Mouse (Mus musculus): ENCODE results near the gene Ndufv3.
A peak's percentile ranks its signal among the peaks of the same experiment; 100 is the strongest.

Gene Ndufv3

DNA sequence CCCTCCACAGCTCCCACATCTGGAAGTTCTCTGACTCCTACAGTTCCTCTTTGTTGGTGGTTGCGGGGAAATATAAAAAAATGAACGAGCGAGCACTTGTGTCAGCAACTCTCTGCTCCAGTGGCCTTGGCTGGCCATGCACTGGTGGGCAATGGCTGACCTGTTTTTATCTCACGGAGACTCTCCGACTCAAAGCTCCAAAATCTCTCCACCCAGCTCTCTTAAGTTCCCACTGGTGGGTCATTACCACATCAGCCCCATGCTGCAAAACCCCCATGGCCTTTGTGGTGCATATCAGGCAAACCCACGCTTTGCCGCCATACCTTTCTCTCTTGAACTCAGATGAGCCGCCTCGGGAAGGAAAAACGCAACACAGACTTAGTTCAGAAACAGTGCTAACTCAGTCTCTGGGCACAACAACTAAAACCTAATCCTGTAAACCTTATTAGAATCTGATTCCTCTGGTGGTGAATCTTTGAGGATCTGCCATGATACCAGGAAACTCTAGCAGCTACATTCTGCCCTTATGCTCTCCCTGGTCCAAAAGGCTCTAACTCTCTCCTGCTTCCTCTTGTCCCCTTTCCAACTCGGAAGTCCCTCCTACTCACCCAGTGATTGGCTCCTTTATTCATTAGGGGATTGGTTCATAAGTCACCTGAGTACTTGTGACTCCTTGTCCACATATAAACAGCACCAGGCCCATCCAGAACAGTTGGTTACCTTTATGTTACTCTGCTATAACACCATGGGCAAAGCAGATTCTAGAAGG, 39.3 kb downstream of the Ndufv3 start:
- no peak for DNase-seq

DNA sequence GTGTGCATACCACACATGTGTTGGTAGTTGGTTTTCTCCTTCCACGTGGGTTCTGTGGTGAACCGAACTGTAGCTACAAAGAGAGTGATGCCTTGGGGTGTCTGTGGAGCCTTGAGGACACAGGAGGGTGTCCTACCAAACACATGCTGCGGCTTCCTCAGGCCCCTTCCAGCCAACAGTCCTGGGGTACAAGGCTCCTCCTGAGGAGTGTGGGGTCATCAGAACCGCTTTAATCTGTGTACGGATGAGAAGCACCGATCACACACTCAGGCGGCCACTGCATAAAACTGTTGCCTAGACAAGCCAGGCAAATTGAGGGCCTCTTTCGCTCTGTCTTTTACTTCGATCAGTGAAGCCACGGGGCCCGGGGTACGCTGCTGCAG, 43.7 kb downstream of the Ndufv3 start:
- DNase-seq: peak; percentile 71

- DNase-seq: peak; percentile 99
These were observed 44.3 kb downstream of the Ndufv3 start, which contains the start of gene Pknox1 for GRCm38 (mm10) chr17:31564015-31564857. Gene Pknox1, plus strand, starts transcription at chr17:31564734.

GRCm38 (mm10) chr17:31564858-31565140, 44.9 kb downstream of the Ndufv3 start:
- no peak for DNase-seq

DNA sequence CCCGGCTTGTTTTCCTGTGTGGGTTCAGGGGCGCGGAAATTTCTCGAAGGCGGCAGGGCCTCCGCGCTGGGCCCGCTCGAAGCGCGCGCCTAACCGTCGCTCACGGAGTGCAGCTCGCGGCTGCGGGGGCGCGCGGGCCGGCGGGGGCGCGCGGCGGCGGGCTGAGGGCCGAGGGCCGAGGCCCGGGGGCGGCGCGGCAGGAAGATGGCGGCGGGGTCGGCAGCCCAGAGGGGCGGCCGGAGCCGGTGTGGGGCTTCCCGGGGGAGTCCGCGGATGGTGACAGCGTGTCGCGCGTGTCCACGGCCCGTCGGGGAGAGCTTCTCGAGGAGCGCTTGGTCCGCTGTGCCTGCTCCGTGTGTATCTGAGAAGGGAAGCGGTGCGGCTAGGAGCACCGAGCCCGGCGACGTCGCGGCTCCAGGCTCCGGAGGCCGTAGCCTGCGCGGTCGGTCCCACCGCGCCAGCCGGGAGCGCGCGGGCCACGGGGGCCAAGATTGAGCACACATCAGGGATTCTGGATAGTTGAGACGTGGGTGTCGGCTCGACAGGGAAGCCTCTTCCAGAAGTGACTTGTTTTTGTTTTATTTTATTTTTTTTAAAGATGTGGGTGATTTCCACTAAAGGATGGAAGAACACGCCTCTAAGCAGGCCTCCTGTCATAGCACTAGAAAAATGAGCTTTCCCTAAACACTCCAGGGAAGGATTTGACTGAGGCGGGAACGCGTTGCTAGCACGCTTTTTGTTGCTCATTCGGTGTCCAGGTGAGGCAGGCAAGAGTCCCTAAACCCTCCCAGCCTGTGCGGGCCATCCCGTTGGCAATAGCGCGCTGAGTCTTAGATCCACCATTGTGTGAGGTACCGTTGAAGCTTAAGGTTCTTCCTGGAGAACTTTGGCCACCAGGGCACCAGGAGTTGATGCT, 45.5 kb downstream of the Ndufv3 start:
- peak; percentile 80 for DNase-seq

DNA sequence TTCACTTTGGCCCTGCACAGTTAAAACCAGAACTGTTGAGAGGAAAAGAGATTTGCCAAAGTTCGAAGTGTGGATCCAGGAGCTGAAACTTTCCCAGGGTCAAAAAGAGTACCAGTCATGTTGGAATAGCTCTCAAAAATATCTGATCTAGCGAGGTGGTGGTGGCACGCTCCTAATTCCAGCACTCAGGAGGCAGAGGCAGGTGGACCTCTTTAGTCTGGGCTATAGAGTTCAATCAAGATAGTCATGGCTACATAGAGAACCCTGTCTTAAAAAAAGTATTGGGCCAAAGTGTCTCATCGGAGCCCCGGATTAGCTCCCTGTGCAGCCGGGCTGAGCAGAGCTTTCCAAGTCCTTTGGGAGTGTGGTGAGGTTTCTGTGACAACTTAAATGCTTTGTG, 46.4 kb downstream of the Ndufv3 start:
- no peak for DNase-seq

GRCm38 (mm10) chr17:31569756-31570155, 49.8 kb downstream of the Ndufv3 start:
- DNase-seq: no peak

GRCm38 (mm10) chr17:31570321-31570925, 50.5 kb downstream of the Ndufv3 start:
- no peak for DNase-seq

DNA sequence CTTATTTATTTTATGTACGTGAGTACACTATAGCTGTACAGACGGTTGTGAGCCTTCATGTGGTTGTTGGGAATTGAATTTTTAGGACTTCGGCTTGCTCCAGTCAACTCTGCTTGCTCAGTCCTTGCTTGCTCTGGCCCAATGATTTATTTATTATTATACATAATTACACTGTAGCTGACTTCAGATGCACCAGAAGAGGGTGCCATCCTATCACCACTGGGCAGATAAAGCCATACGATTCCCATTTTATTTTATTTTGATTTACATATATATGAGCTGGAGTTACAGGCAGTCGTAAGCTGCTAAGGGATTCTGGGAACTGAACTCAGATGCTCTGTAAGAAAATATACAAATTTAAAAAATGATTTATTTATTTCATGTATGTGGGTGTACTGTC, 51.8 kb downstream of the Ndufv3 start:
- no peak for DNase-seq

DNA sequence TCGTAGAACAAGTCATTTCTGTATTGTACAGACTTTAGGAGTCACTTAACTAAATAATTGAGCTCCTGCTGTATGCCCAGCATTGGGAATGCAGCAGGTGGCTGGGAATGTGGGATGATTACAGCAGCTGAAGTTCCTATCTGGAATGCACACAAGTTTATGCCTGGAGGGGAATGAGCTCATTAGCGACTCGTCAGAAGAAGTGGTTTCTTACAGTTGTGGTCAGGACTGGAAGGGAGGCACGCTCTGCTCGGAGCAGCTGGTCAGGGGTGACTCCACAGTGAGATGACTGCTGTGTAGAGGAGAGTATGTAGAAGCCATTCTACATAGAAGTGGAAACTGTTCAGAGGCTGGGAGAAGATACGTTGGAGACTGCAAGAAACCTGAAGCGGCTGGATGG, 54.7 kb downstream of the Ndufv3 start:
- DNase-seq: no peak

DNA sequence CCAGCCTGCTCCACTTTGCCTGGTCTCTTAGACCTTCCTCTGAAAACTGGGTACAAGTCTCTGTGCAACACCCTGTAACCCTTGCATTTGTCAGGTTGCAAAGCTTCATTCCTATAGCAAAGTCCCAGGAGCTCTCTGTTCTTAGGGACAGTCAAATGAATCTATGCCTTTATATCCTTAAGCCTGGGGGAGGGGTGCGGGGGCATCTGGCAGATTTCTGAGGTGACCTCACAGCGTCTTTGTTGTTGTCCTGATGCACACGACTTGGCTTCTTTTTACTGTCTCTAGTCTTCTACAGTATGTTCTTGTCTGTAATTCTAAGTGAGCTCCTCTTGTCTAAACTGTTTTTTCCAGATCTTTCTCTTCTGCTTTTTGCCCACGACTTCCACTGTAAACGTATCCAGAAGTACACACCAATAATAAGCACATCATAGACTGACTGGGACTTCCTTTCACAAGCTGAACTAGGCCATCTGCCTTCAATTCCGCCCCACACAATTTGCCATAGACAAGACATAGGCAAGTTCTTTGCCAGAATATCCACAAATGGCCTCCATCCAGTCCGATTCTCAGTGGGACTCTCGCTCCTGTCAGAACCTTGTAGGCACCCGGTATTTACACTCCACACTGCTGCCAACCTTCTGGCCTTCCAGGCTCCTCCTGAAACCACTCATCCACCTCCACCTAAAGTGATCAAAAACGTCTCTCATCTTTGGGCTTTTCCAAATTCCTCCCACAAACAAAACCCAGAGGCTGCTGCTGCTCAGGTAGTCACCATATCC, 56.7 kb downstream of the Ndufv3 start:
- DNase-seq: peak; percentile 90

DNA sequence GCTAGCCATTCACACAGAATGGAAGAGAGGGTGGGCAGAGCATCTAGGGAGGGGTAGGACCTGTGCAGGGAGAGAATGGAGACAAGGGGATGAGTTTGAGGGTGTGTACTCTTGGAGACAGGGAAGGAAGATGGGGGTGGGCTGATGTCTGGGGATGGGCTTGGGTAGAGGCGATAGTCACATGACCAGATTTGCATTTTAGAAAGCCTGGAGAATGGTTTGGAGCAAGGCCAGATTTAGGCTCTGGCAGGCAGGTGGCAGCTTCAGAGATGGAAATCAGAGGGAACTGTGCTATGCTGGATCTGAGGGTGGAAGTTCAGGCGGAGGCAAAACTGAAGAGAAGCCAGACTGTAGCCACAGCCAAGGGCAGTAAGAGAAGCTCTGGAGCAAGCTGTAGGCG, 60.4 kb downstream of the Ndufv3 start:
- no peak for DNase-seq
